Mouse (Mus musculus): ENCODE measurements around the gene Card9. TPM values are rescaled to one million over a fixed set of nuclear protein-coding genes. Genes with fewer than 3 reads are reported as not detected.

Gene Card9
- polyA plus RNA-seq, 1 experiment from 2014 or later, result 2.1 TPM

- H3K4me2 ChIP-seq (replicated peaks), result no peak overlapping the region
- peaks cover 62% of the 10 kb centered on the region for H3K36me3 ChIP-seq (replicated peaks; ENCODE audit: control insufficient read depth, insufficient read depth)
- H3K27me3 ChIP-seq (ENCODE audit: control insufficient read depth, insufficient read depth, low read length), result no peaks in the 10 kb centered on the region
- peaks cover 24% of the 10 kb centered on the region for H3K4me1 ChIP-seq (replicated peaks; ENCODE audit: control insufficient read depth, insufficient read depth, low read length)
- H3K27ac ChIP-seq, result no peak overlapping the region
- 98% methylated on average over 13 of the region's 13 CpGs for WGBS
- no peaks in the 10 kb centered on the region for H3K9me3 ChIP-seq (ENCODE audit: control insufficient read depth, low read length)
- DNase-seq (ENCODE audit: low spot score) (no peak), ATAC-seq (ENCODE audit: low FRiP score) (no peak)
- no peak overlapping the region for H3K9ac ChIP-seq
- H3K4me3 ChIP-seq (replicated peaks; ENCODE audit: low read length), result no peak overlapping the region
Measured at GRCm38 (mm10) chr2:26323589-26324325, 37.0 kb downstream of the Card9 start.

GRCm38 (mm10) chr2:26320245-26321185 lies 40.2 kb downstream of the Card9 start:
- H3K4me1 ChIP-seq (replicated peaks; ENCODE audit: control insufficient read depth, insufficient read depth, low read length), result peaks cover 49% of the 10 kb centered on the region
- no peak for ATAC-seq (ENCODE audit: low FRiP score)
- no peak overlapping the region for H3K27ac ChIP-seq
- H3K9ac ChIP-seq, result no peak overlapping the region
- H3K27me3 ChIP-seq (ENCODE audit: control insufficient read depth, insufficient read depth, low read length), result no peaks in the 10 kb centered on the region
- 84% methylated on average over 14 of the region's 14 CpGs for WGBS
- H3K4me3 ChIP-seq (replicated peaks; ENCODE audit: low read length), result no peak overlapping the region
- DNase-seq (ENCODE audit: low spot score), result no peak
- H3K4me2 ChIP-seq (replicated peaks), result no peak overlapping the region
- no peaks in the 10 kb centered on the region for H3K9me3 ChIP-seq (ENCODE audit: control insufficient read depth, low read length)
- peaks cover 34% of the 10 kb centered on the region for H3K36me3 ChIP-seq (replicated peaks; ENCODE audit: control insufficient read depth, insufficient read depth)

- H3K4me1 ChIP-seq (replicated peaks; ENCODE audit: control insufficient read depth, insufficient read depth, low read length), result peaks cover 53% of the 10 kb centered on the region
- no peak for ATAC-seq (ENCODE audit: low FRiP score)
Measured at GRCm38 (mm10) chr2:26319519-26320244, 41.0 kb downstream of the Card9 start.

GRCm38 (mm10) chr2:26319109-26319508 lies 41.6 kb downstream of the Card9 start:
- Histone ChIP-seq H3K4me2 (replicated peaks) (no peak overlapping the region), H3K4me1 (replicated peaks; ENCODE audit: control insufficient read depth, insufficient read depth, low read length) (peaks cover 59% of the 10 kb centered on the region), H3K36me3 (replicated peaks; ENCODE audit: control insufficient read depth, insufficient read depth) (peaks cover 20% of the 10 kb centered on the region), H3K4me3 (replicated peaks; ENCODE audit: low read length) (no peak overlapping the region), H3K27ac (no peak overlapping the region), H3K9ac (no peak overlapping the region), H3K27me3 (ENCODE audit: control insufficient read depth, insufficient read depth, low read length) (no peaks in the 10 kb centered on the region), H3K9me3 (ENCODE audit: control insufficient read depth, low read length) (no peaks in the 10 kb centered on the region)
- ATAC-seq (ENCODE audit: low FRiP score) (no peak), DNase-seq (ENCODE audit: low spot score) (no peak)
- 90% methylated on average over 9 of the region's 9 CpGs for WGBS

More at GRCm38 (mm10) chr2:26319519-26320244, 41.0 kb downstream of the Card9 start:
- no peaks in the 10 kb centered on the region for H3K27me3 ChIP-seq (ENCODE audit: control insufficient read depth, insufficient read depth, low read length)
- H3K27ac ChIP-seq, result no peak overlapping the region
- DNase-seq (ENCODE audit: low spot score), result no peak
- no peak overlapping the region for H3K4me3 ChIP-seq (replicated peaks; ENCODE audit: low read length)
- H3K9me3 ChIP-seq (ENCODE audit: control insufficient read depth, low read length), result no peaks in the 10 kb centered on the region
- WGBS, result 87% methylated on average over 13 of the region's 13 CpGs
- no peak overlapping the region for H3K9ac ChIP-seq
- peaks cover 26% of the 10 kb centered on the region for H3K36me3 ChIP-seq (replicated peaks; ENCODE audit: control insufficient read depth, insufficient read depth)
- H3K4me2 ChIP-seq (replicated peaks), result 0 out of 2 replicates have a peak overlapping the region, but pooled peaks have one; percentile 2

GRCm38 (mm10) chr2:26317991-26318672 lies 42.6 kb downstream of the Card9 start:
- Histone ChIP-seq H3K36me3 (replicated peaks; ENCODE audit: control insufficient read depth, insufficient read depth) (peaks cover 10% of the 10 kb centered on the region), H3K4me1 (replicated peaks; ENCODE audit: control insufficient read depth, insufficient read depth, low read length) (peaks cover 60% of the 10 kb centered on the region), H3K27ac (no peak overlapping the region), H3K4me2 (replicated peaks) (peak overlapping the region; percentile 99), H3K27me3 (ENCODE audit: control insufficient read depth, insufficient read depth, low read length) (no peaks in the 10 kb centered on the region), H3K9ac (peak overlapping the region; percentile 81; the same call in 1 of the 2 replicates), H3K4me3 (replicated peaks; ENCODE audit: low read length) (0 out of 2 replicates have a peak overlapping the region, but pooled peaks have one; percentile 52), H3K9me3 (ENCODE audit: control insufficient read depth, low read length) (no peaks in the 10 kb centered on the region)
- ATAC-seq (ENCODE audit: low FRiP score) (no peak), DNase-seq (ENCODE audit: low spot score) (no peak)
- WGBS, result 92% methylated on average over 3 of the region's 3 CpGs

GRCm38 (mm10) chr2:26317371-26317770 lies 43.3 kb downstream of the Card9 start:
- no peak overlapping the region for H3K27ac ChIP-seq
- 67% methylated on average over 3 of the region's 3 CpGs for WGBS
- peak overlapping the region; percentile 81 for H3K9ac ChIP-seq

GRCm38 (mm10) chr2:26316576-26317246 lies 44.0 kb downstream of the Card9 start:
- no peak for DNase-seq (ENCODE audit: low spot score)
- no peaks in the 10 kb centered on the region for H3K9me3 ChIP-seq (ENCODE audit: control insufficient read depth, low read length)
- no peaks in the 10 kb centered on the region for H3K27me3 ChIP-seq (ENCODE audit: control insufficient read depth, insufficient read depth, low read length)
- peaks cover 55% of the 10 kb centered on the region for H3K4me1 ChIP-seq (replicated peaks; ENCODE audit: control insufficient read depth, insufficient read depth, low read length)
- ATAC-seq (ENCODE audit: low FRiP score), result no peak
- 41% methylated on average over 9 of the region's 9 CpGs for WGBS
- no peaks in the 10 kb centered on the region for H3K36me3 ChIP-seq (replicated peaks; ENCODE audit: control insufficient read depth, insufficient read depth)
- H3K27ac ChIP-seq, result peak overlapping the region; percentile 97
- peak overlapping the region; percentile 52 for H3K4me3 ChIP-seq (replicated peaks; ENCODE audit: low read length)
- peak overlapping the region; percentile 99 for H3K4me2 ChIP-seq (replicated peaks)
- H3K9ac ChIP-seq, result peak overlapping the region; percentile 81

More at GRCm38 (mm10) chr2:26317371-26317770, 43.3 kb downstream of the Card9 start:
- Histone ChIP-seq H3K36me3 (replicated peaks; ENCODE audit: control insufficient read depth, insufficient read depth) (peaks cover 3% of the 10 kb centered on the region), H3K4me3 (replicated peaks; ENCODE audit: low read length) (peak overlapping the region; percentile 52), H3K4me1 (replicated peaks; ENCODE audit: control insufficient read depth, insufficient read depth, low read length) (peaks cover 59% of the 10 kb centered on the region), H3K27me3 (ENCODE audit: control insufficient read depth, insufficient read depth, low read length) (no peaks in the 10 kb centered on the region), H3K4me2 (replicated peaks) (peak overlapping the region; percentile 99), H3K9me3 (ENCODE audit: control insufficient read depth, low read length) (no peaks in the 10 kb centered on the region)
- ATAC-seq (ENCODE audit: low FRiP score) (no peak), DNase-seq (ENCODE audit: low spot score) (no peak)

- H3K4me1 ChIP-seq (replicated peaks; ENCODE audit: control insufficient read depth, insufficient read depth, low read length), result peaks cover 53% of the 10 kb centered on the region
- peak overlapping the region; percentile 99 for H3K4me2 ChIP-seq (replicated peaks)
- ATAC-seq (ENCODE audit: low FRiP score), result peak; percentile 32
- no peaks in the 10 kb centered on the region for H3K27me3 ChIP-seq (ENCODE audit: control insufficient read depth, insufficient read depth, low read length)
- no peaks in the 10 kb centered on the region for H3K9me3 ChIP-seq (ENCODE audit: control insufficient read depth, low read length)
- peak overlapping the region; percentile 81 for H3K9ac ChIP-seq
- no peak for DNase-seq (ENCODE audit: low spot score)
- 0% methylated on average over 11 of the region's 11 CpGs for WGBS
- H3K27ac ChIP-seq, result peak overlapping the region; percentile 97
- no peaks in the 10 kb centered on the region for H3K36me3 ChIP-seq (replicated peaks; ENCODE audit: control insufficient read depth, insufficient read depth)
- peak overlapping the region; percentile 52 for H3K4me3 ChIP-seq (replicated peaks; ENCODE audit: low read length)
Measured at GRCm38 (mm10) chr2:26315925-26316311, 44.8 kb downstream of the Card9 start.

All from hindbrain, embryonic 14.5 days (tissue).